Mouse (Mus musculus) cortical plate, adult 2 months (tissue): Measurements from ENCODE around the gene Arid1b. TPM values are rescaled to one million over a fixed set of nuclear protein-coding genes. Genes with fewer than 3 reads are reported as not detected.

Experiments used
- H3K27ac ChIP-seq: fragments of 200-500 bp; 2 replicates; pipeline ENCODE4 v1.5.1; 2012; ENCODE audit warnings: low read length, control low read depth, inconsistent platforms; ENCODE audit not compliant: insufficient read depth
- H3K4me1 ChIP-seq: fragments of 200-500 bp; 2 replicates; pipeline ENCODE4 v1.6.1; 2011; ENCODE audit warnings: low read length; ENCODE audit not compliant: control insufficient read depth, insufficient read depth
- H3K4me3 ChIP-seq: fragments of 200-500 bp; 2 replicates; pipeline ENCODE4 v1.5.1; 2011; ENCODE audit warnings: mild to moderate bottlenecking, low read length, control low read depth; ENCODE audit not compliant: insufficient read depth
- CTCF ChIP-seq: fragments of 200-500 bp; IDR thresholded peaks from 2 replicates; pipeline ENCODE4 v1.5.1; 2011; ENCODE audit warnings: mild to moderate bottlenecking, control low read depth, low read length; ENCODE audit not compliant: insufficient read depth; ENCODE audit errors: extremely low read depth
- POLR2A ChIP-seq: fragments of 200-500 bp; IDR thresholded peaks from 2 replicates; pipeline ENCODE4 v1.6.1; 2011; ENCODE audit warnings: mild to moderate bottlenecking, low read length, control low read depth; ENCODE audit not compliant: insufficient read depth; ENCODE audit errors: extremely low read depth
- polyA plus RNA-seq: library from polyadenylated mRNA; depleted of rRNA; stranded (reverse); fragments of >200 nt; gene quantifications from 2 replicates; pipeline ENCODE4 v1.2.3, GENCODE M21; 2012

Arid1b gene
- polyA plus RNA-seq, 1 experiment: 22.8 TPM

DNA sequence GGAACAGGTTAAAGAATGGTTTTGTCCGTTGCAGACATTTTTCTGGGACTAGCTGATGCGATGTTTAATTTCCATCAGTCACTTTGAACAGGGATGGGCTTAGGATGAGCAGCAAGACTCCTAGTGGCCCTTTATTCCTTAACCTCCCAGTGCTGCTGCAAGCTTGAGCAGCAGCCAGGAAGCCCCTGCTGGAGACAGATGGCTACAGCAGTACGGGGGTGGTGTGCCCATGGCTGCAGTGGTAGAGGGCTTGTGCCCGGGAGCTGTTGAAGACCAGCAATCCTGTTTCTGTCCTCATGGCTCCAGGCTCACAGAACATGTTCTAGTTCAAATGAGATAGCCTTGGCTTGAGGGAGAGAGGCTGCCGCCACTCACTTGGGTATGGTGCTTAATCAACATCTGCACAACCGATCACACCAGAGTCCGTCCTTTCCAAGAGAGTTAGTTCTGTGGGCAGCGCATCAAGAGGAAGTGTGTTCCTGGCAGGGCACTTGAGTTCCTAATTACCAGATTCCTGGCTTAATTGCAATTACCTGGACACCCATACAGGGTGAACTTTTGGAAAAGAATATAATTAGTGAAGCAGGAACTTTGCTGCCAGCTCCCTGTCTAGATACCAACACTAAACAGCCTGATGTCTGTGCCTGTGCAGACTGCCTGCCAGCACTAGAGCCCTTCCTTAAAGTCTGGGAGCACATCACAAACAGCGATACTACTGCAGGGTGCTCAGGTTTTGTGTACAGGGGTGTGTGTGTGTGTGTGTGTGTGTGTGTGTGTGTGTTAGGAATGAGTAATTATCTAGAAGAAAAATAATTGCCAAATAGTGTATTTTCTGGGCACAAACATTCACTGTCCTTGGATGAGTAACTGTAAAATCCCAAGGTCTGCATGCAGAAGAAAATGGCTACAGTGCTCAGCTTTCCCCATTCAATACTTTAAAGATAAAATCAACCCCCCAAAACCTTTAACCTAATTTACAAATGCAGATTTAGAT is 224.0 kb downstream of the Arid1b start:
- Histone ChIP-seq H3K4me3 (no peak overlapping the region), H3K4me1 (peaks cover 12% of the 10 kb centered on the region), H3K27ac (no peak overlapping the region)
- TF ChIP-seq CTCF (peak; percentile 13; the same call in 1 of the 2 replicates), POLR2A (no peak)

DNA sequence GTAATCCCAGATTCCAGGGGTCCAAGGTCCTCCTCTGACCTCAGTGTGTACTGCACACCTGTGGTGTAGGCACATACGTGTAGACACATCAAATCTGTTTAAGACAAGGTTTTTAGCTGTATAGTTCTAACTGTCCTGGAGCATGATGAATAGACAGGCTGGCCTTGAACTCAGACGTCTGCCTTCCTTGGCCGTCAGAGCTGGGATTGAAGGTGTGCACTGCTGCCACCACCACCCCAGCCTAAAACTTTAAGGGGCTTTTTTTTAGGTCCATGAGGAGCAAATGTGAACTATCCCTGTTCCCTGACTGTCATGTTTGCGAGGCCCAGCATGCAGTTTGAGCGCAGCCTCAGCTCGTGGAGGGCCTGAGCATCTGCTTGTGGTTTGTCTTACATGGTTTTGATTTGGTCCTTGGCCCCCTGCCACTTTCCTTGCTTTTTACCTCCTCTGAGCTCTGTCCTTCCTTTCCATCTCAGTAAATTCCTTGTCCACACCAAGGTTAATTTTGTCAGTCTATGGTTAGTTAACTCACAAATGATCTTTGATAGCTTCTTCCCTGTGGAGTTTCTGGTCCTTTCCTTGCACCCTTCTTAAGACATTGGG is 224.9 kb downstream of the Arid1b start:
- Histone ChIP-seq H3K4me1 (peaks cover 10% of the 10 kb centered on the region), H3K27ac (no peak overlapping the region), H3K4me3 (no peak overlapping the region)
- no peak for TF ChIP-seq POLR2A
- TF ChIP-seq CTCF: no peak

DNA sequence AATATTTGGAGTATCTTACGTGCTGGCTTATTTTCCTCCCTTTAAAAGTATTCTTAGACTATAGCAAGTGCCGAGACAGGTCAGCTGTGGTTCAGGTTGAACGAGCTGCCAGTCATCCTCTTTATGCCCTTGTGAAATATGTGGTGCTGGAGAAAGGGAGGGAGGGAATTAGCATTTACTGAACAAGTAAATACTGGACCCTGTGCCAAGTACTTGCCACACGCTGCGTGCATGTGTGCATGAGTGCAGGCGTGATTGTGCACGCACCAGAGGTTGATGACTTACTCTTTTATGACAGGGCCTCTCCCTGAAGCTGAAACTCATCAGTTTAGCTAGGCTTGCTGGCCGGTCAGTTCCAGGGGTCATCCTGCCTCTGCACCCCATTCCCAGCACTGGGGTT is 226.9 kb downstream of the Arid1b start:
- H3K27ac ChIP-seq: no peak overlapping the region
- TF ChIP-seq CTCF: no peak
- no peak for TF ChIP-seq POLR2A
- peaks cover 10% of the 10 kb centered on the region for H3K4me1 ChIP-seq
- no peak overlapping the region for H3K4me3 ChIP-seq

DNA sequence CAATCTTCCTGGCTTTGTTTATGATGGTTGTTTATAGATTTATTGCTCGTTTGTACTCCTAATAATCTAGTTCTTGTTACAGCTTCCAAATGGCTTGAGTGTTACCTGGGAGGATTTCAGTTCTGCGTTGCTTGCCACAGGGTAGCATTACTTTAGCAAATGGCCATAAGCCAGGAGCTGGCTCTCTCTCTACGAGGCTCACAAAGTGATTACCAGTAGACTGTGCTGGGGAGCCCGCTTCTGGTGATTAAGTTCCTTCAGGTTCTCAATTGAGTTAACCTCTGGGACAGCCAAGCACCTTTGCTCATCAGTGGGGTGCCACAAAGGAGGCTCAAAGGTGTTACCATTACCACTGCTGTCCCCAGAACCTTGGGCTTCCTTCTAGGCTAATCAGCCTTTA is 227.4 kb downstream of the Arid1b start:
- Histone ChIP-seq H3K4me1 (peaks cover 12% of the 10 kb centered on the region), H3K4me3 (no peak overlapping the region), H3K27ac (no peak overlapping the region)
- TF ChIP-seq CTCF (no peak), POLR2A (no peak)

DNA sequence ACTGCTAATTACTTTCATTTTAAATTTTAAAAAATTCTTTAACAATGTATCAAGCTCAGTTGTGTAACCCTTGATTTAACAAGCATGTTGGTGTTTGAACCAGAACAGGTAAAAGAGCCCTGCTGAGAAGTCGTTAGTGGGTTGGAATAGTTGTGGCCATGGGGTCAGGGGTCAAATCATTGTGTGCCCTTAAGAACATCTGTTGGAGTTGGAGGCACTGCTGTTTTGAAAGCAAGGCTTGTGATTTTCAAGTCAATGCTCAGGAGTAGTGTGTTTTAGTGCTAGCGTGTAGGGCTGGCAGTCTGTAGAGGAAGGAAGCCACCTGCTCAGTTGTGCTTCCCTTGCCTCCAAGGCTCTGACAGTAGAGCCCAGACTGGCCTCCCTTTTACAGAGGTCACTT is 228.7 kb downstream of the Arid1b start:
- TF ChIP-seq POLR2A: no peak
- no peak for TF ChIP-seq CTCF
- peaks cover 10% of the 10 kb centered on the region for H3K4me1 ChIP-seq
- H3K27ac ChIP-seq: no peak overlapping the region
- H3K4me3 ChIP-seq: no peak overlapping the region

DNA sequence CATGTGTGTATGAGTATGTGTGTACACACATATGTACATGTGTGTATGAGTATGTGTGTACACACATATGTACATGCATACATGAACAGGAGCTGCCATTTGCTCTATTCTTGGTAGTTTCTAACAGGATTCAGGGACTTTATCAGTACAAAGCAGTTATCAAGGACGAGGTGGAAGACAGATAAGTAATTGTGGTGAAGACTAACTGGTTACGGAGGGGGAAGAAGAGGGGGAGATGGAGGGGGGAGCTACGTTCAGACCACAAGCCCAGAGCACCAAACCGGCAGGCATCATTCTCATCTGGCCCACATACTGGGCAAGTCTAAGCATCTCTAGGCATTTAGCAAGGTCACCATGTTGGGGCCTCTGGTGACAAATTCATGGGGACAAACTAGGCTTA is 230.8 kb downstream of the Arid1b start:
- Histone ChIP-seq H3K4me1 (peaks cover 11% of the 10 kb centered on the region), H3K4me3 (no peak overlapping the region), H3K27ac (no peak overlapping the region)
- TF ChIP-seq POLR2A (no peak), CTCF (no peak)

DNA sequence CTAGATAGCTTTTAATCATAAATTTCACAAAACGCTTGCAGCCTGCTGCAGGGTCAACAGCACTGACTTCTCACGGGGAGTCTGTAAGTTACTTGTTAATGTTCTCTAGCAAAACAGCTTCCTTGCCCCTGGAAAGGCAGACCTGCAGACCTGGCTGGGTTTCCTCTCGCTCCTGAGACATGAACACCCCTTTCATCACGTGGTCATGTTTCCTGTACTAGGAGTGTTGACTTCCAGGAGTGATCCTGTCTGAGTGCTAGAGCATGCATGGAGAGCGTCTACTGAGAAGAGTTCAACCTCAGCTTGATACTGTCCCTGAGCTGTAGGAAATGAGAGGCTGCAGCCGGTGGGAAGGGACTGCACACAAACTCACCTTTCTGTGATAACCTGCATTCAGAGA is 233.0 kb downstream of the Arid1b start:
- Histone ChIP-seq H3K4me3 (no peak overlapping the region), H3K27ac (no peak overlapping the region), H3K4me1 (peaks cover 10% of the 10 kb centered on the region)
- TF ChIP-seq POLR2A: no peak
- TF ChIP-seq CTCF: no peak

DNA sequence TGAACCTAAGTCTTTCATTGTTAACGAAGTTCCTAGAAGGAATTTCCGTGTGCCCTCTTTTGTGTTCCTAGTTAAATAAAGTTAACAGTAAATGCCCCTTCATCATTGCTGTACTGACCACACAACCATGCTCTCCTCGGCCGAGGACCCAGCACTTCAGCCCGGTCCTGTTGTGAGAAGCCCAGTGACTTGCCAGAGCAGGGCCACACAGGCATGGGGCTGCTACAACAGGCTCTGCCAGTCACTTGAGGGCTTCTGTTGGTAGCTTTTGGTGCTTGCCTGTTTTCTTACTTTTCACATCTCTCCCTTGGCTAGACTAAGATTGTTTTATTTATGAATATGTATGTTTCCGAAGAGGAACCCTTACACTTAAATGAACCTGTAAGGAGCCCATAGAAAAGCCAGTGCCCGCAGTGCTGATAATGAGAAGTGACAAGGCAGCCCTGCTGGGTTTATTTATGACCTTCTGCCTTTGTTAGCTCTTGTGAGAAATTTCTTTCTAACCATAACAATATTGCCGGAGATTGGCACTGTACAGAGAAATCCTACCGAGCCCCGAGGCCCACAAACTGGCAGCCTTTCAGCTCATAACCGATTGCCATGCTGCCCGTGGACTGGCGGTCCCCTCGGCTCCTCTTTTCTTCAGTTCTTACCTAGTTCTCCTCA is 234.0 kb downstream of the Arid1b start:
- no peak overlapping the region for H3K4me3 ChIP-seq
- TF ChIP-seq POLR2A (no peak), CTCF (no peak)
- peaks cover 10% of the 10 kb centered on the region for H3K4me1 ChIP-seq
- no peak overlapping the region for H3K27ac ChIP-seq

DNA sequence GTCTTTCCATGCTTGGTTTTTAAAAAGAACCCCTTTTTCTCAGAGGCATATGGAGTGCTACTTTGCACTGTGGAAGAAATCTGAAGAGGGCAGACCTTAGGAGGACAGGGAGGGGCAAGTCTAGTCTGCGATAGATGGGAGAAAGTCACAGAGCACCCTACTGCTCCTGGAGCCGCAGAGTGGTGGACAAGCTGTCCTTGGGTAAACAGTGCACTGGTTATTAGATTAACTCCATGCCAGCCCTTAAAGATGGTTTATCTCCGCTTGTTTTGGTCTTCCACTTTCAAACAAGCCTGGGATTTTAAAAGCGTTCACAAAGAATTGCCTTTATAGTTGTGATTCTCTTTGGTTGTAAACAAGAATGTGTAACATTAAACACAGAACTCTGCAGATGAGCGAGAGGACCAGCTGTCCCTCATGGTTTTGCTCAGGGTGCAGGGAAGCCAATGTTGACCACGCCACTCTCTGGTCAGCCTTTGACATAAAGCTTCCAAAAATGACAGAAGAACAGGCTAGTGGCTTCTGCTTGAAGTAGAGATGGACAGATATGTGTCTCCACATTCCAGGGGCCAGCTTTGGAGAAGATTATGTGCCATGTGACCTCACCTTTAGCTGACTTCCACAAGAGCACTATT is 234.6 kb downstream of the Arid1b start:
- no peak overlapping the region for H3K27ac ChIP-seq
- no peak overlapping the region for H3K4me3 ChIP-seq
- TF ChIP-seq POLR2A (no peak), CTCF (no peak)
- peaks cover 10% of the 10 kb centered on the region for H3K4me1 ChIP-seq
